Mouse (Mus musculus): Measurements from ENCODE around the gene Fbxo46. TPM values are rescaled to one million over a fixed set of nuclear protein-coding genes. Genes with fewer than 3 reads are reported as not detected.

The Fbxo46 gene
- total and polyA plus RNA-seq, 2 experiments from 2014 or later, result 11.9 to 22.8 TPM

DNA sequence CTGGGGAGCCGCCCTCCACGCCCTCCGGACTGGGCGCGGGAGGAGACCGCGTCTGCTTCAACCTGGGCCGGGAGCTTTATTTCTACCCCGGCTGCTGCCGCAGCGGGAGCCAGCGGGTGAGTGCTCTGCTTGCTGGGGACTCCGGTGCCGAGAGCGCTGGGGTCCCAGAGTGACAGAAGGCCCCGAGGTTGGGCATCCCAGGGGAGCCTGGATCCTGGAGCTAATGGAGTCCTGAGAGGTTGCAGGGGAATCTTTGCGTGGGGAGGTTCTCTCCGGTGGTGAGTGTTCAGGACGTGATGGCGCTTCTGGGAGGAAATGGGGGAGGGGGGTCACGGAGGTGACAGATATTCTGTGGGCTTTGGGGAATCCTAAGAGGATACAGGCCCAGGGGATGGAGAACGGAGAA is 43.1 kb upstream of the Fbxo46 start:
- Histone ChIP-seq H3K4me2 (ENCODE audit: low read depth) (peak overlapping the region; percentile 86), H3K36me3 (ENCODE audit: insufficient read depth) (peaks cover 34% of the 10 kb centered on the region), H3K27ac (ENCODE audit: low read depth, low read length) (peak overlapping the region; percentile 85), H3K4me1 (ENCODE audit: insufficient read depth) (peaks cover 9% of the 10 kb centered on the region), H3K4me3 (ENCODE audit: low read depth, low read length) (peak overlapping the region; percentile 99), H3K27me3 (ENCODE audit: insufficient read depth, low read length) (no peaks in the 10 kb centered on the region), H3K9me3 (ENCODE audit: low read length) (no peaks in the 10 kb centered on the region), H3K9ac (peak overlapping the region; percentile 97)
- DNase-seq (no peak), ATAC-seq (no peak; the same call in 1 of the 2 replicates)
- TF ChIP-seq CTCF (IDR thresholded peaks at IDR 0.05; ENCODE audit: low read depth), result no peak
- WGBS, result under 1% methylated on average over 22 of the region's 22 CpGs

- peak overlapping the region; percentile 86; the same call in 1 of the 2 replicates for H3K4me2 ChIP-seq (ENCODE audit: low read depth)
- H3K36me3 ChIP-seq (ENCODE audit: insufficient read depth), result peaks cover 46% of the 10 kb centered on the region
- no peaks in the 10 kb centered on the region for H3K9me3 ChIP-seq (ENCODE audit: low read length)
- H3K4me3 ChIP-seq (ENCODE audit: low read depth, low read length), result no peak overlapping the region
- ATAC-seq (no peak), DNase-seq (no peak)
- 84% methylated on average over 14 of the region's 14 CpGs for WGBS
- H3K27ac ChIP-seq (ENCODE audit: low read depth, low read length), result no peak overlapping the region
- H3K9ac ChIP-seq, result peak overlapping the region; percentile 97; the same call in 1 of the 2 replicates
- H3K27me3 ChIP-seq (ENCODE audit: insufficient read depth, low read length), result no peaks in the 10 kb centered on the region
- H3K4me1 ChIP-seq (ENCODE audit: insufficient read depth), result peaks cover 9% of the 10 kb centered on the region
- no peak for TF ChIP-seq CTCF (IDR thresholded peaks at IDR 0.05; ENCODE audit: low read depth)
Measured at GRCm38 (mm10) chr7:19077761-19078160, 41.9 kb upstream of the Fbxo46 start.

GRCm38 (mm10) chr7:19078732-19079131 is 40.9 kb upstream of the Fbxo46 start:
- DNase-seq (no peak), ATAC-seq (no peak)
- WGBS, result 78% methylated on average over 3 of the region's 3 CpGs
- TF ChIP-seq CTCF (IDR thresholded peaks at IDR 0.05; ENCODE audit: low read depth), result no peak
- no peak overlapping the region for H3K9ac ChIP-seq
- no peaks in the 10 kb centered on the region for H3K27me3 ChIP-seq (ENCODE audit: insufficient read depth, low read length)
- peaks cover 52% of the 10 kb centered on the region for H3K36me3 ChIP-seq (ENCODE audit: insufficient read depth)
- no peaks in the 10 kb centered on the region for H3K9me3 ChIP-seq (ENCODE audit: low read length)
- H3K4me2 ChIP-seq (ENCODE audit: low read depth), result no peak overlapping the region
- no peak overlapping the region for H3K4me3 ChIP-seq (ENCODE audit: low read depth, low read length)
- no peak overlapping the region for H3K27ac ChIP-seq (ENCODE audit: low read depth, low read length)
- H3K4me1 ChIP-seq (ENCODE audit: insufficient read depth), result peaks cover 9% of the 10 kb centered on the region

GRCm38 (mm10) chr7:19080451-19080950 is 39.2 kb upstream of the Fbxo46 start:
- Histone ChIP-seq H3K27ac (ENCODE audit: low read depth, low read length) (no peak overlapping the region), H3K4me3 (ENCODE audit: low read depth, low read length) (no peak overlapping the region), H3K4me1 (ENCODE audit: insufficient read depth) (peaks cover 9% of the 10 kb centered on the region), H3K4me2 (ENCODE audit: low read depth) (no peak overlapping the region), H3K36me3 (ENCODE audit: insufficient read depth) (peaks cover 54% of the 10 kb centered on the region), H3K27me3 (ENCODE audit: insufficient read depth, low read length) (no peaks in the 10 kb centered on the region), H3K9me3 (ENCODE audit: low read length) (no peaks in the 10 kb centered on the region), H3K9ac (no peak overlapping the region)
- TF ChIP-seq CTCF (IDR thresholded peaks at IDR 0.05; ENCODE audit: low read depth), result no peak
- ATAC-seq (no peak), DNase-seq (no peak)
- 91% methylated on average over 19 of the region's 19 CpGs for WGBS

DNA sequence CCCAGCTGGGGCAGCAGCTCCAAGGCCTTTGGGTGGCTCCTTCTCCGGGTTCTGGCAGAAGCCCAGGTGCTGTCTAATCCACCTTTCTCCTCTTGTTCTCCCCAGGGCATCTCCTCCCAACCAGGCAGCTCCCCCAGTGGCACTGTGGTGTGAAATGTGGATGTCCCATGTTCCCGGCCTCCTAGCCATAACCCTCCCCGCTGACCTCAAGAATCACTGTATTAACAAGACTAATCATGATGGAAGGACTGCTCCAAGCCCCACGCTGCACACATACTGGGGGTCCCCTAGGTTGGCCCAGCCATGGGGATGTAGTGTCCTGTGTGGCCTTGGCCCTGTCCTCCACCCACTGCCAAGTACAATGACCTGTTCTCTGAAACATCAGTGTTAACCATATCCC is 37.5 kb upstream of the Fbxo46 start:
- no peaks in the 10 kb centered on the region for H3K27me3 ChIP-seq (ENCODE audit: insufficient read depth, low read length)
- no peak overlapping the region for H3K4me2 ChIP-seq (ENCODE audit: low read depth)
- TF ChIP-seq CTCF (IDR thresholded peaks at IDR 0.05; ENCODE audit: low read depth), result no peak
- H3K4me3 ChIP-seq (ENCODE audit: low read depth, low read length), result no peak overlapping the region
- no peak overlapping the region for H3K27ac ChIP-seq (ENCODE audit: low read depth, low read length)
- no peak for DNase-seq
- no peak overlapping the region for H3K9ac ChIP-seq
- H3K4me1 ChIP-seq (ENCODE audit: insufficient read depth), result peaks cover 5% of the 10 kb centered on the region
- peaks cover 58% of the 10 kb centered on the region for H3K36me3 ChIP-seq (ENCODE audit: insufficient read depth)
- 93% methylated on average over 4 of the region's 4 CpGs for WGBS
- no peaks in the 10 kb centered on the region for H3K9me3 ChIP-seq (ENCODE audit: low read length)
- no peak for ATAC-seq

GRCm38 (mm10) chr7:19083096-19083495 is 36.6 kb upstream of the Fbxo46 start:
- H3K4me3 ChIP-seq (ENCODE audit: low read depth, low read length), result no peak overlapping the region
- WGBS, result 57% methylated on average over 6 of the region's 6 CpGs
- H3K4me1 ChIP-seq (ENCODE audit: insufficient read depth), result no peaks in the 10 kb centered on the region
- peaks cover 66% of the 10 kb centered on the region for H3K36me3 ChIP-seq (ENCODE audit: insufficient read depth)
- H3K27ac ChIP-seq (ENCODE audit: low read depth, low read length), result no peak overlapping the region
- DNase-seq (no peak), ATAC-seq (no peak)
- TF ChIP-seq CTCF (IDR thresholded peaks at IDR 0.05; ENCODE audit: low read depth), result no peak
- H3K9me3 ChIP-seq (ENCODE audit: low read length), result no peaks in the 10 kb centered on the region
- H3K4me2 ChIP-seq (ENCODE audit: low read depth), result no peak overlapping the region
- H3K27me3 ChIP-seq (ENCODE audit: insufficient read depth, low read length), result no peaks in the 10 kb centered on the region
- no peak overlapping the region for H3K9ac ChIP-seq

DNA sequence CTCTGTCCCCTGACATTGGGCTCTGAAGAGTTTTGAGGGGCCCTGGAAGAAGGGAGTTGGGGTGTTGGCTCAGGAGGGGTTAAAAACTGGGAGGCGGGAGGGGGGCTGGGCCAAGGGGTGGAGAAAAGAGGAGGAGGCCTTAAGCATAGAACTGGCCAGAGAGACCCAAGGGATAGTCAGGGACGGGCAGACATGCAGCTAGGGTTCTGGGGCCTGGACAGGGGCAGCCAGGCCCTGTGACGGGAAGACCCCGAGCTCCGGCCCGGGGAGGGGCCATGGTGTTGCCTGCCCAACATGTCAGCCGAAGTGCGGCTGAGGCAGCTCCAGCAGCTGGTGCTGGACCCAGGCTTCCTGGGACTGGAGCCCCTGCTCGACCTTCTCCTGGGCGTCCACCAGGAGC is 36.0 kb upstream of the Fbxo46 start, which contains the start of gene Dmpk:
Gene Dmpk, plus strand, starts transcription at position 149 of the 400 bp plus-strand sequence.
- Histone ChIP-seq H3K9ac (no peak within 1 kb of the TSS), H3K4me1 (ENCODE audit: insufficient read depth) (no peaks in the 10 kb centered on the region), H3K9me3 (ENCODE audit: low read length) (no peaks in the 10 kb centered on the region), H3K4me3 (ENCODE audit: low read depth, low read length) (no peak within 1 kb of the TSS), H3K4me2 (ENCODE audit: low read depth) (no peak within 1 kb of the TSS), H3K36me3 (ENCODE audit: insufficient read depth) (peaks cover 69% of the 10 kb centered on the region), H3K27me3 (ENCODE audit: insufficient read depth, low read length) (no peaks in the 10 kb centered on the region), H3K27ac (ENCODE audit: low read depth, low read length) (no peak within 1 kb of the TSS)
- 43% methylated on average over 10 of the region's 10 CpGs for WGBS
- TF ChIP-seq CTCF (IDR thresholded peaks at IDR 0.05; ENCODE audit: low read depth), result no peak
- DNase-seq (no peak), ATAC-seq (no peak)

All from forebrain, postnatal 0 days (tissue).